Mouse (Mus musculus) bone marrow, adult 2 months (tissue): ENCODE results near the gene Rbbp5.

Source experiments
- CTCF ChIP-seq: fragments of 200-500 bp; IDR thresholded peaks from 2 replicates; pipeline ENCODE4 v1.5.1; 2011; ENCODE audit warnings: low read length, control low read depth; ENCODE audit not compliant: control insufficient read depth, insufficient read depth
- POLR2A ChIP-seq: fragments of 200-500 bp; IDR thresholded peaks from 2 replicates; pipeline ENCODE4 v1.6.1; 2011; ENCODE audit warnings: low read depth, mild to moderate bottlenecking, control low read depth, low read length, borderline replicate concordance; ENCODE audit not compliant: control insufficient read depth

- no peak for TF ChIP-seq CTCF
- no peak for TF ChIP-seq POLR2A
Observed at GRCm38 (mm10) chr1:132536416-132536815, 59.3 kb downstream of the Rbbp5 start.
